Mouse (Mus musculus): ENCODE data around the gene Cxcr2. TPM values are rescaled to one million over a fixed set of nuclear protein-coding genes. Genes with fewer than 3 reads are reported as not detected.
"Not testable (repeated sequence)": the region's sequence is repeated elsewhere in the genome, so short reads cannot be mapped to it uniquely, and the experiment has no call there.

The Cxcr2 gene
- polyA plus RNA-seq, 1 experiment from 2014 or later, result not detected

- Histone ChIP-seq H3K27me3 (ENCODE audit: control insufficient read depth, insufficient read depth, low read length) (no peaks in the 10 kb centered on the region), H3K4me2 (ENCODE audit: low read length) (no peak overlapping the region), H3K36me3 (ENCODE audit: control insufficient read depth, insufficient read depth, low read length) (no peaks in the 10 kb centered on the region), H3K27ac (replicated peaks in 1 of 2; ENCODE audit: control insufficient read depth in 1 of 2, insufficient read depth in 1 of 2, low read depth in 2 of 2, low read length in 2 of 2) (no peak overlapping the region), H3K4me1 (ENCODE audit: control insufficient read depth in 2 of 2, insufficient read depth in 2 of 2, low read length in 2 of 2) (peaks cover 16 to 18% of the 10 kb centered on the region in 2 experiments), H3K9ac (ENCODE audit: low read length) (no peak overlapping the region), H3K4me3 (ENCODE audit: control insufficient read depth in 1 of 2, insufficient read depth in 1 of 2, low read depth in 1 of 2, low read length in 2 of 2) (no peak overlapping the region), H3K9me3 (ENCODE audit: control insufficient read depth, low read length) (no peaks in the 10 kb centered on the region)
- no peak for ATAC-seq (ENCODE audit: insufficient number of reproducible peaks, insufficient read depth, low FRiP score, low read depth)
- 80% methylated on average over 6 of the region's 6 CpGs for WGBS
Observed at GRCm38 (mm10) chr1:74149106-74149885, 4.5 kb upstream of the Cxcr2 start.

GRCm38 (mm10) chr1:74150101-74150500, 3.7 kb upstream of the Cxcr2 start:
- WGBS, result 72% methylated on average over 3 of the region's 3 CpGs
- H3K4me2 ChIP-seq (ENCODE audit: low read length), result no peak overlapping the region
- H3K4me3 ChIP-seq (ENCODE audit: control insufficient read depth in 1 of 2, insufficient read depth in 1 of 2, low read depth in 1 of 2, low read length in 2 of 2), result no peak overlapping the region
- peaks cover 16 to 18% of the 10 kb centered on the region in 2 experiments for H3K4me1 ChIP-seq (ENCODE audit: control insufficient read depth in 2 of 2, insufficient read depth in 2 of 2, low read length in 2 of 2)
- no peak overlapping the region for H3K27ac ChIP-seq (replicated peaks in 1 of 2; ENCODE audit: control insufficient read depth in 1 of 2, insufficient read depth in 1 of 2, low read depth in 2 of 2, low read length in 2 of 2)
- H3K27me3 ChIP-seq (ENCODE audit: control insufficient read depth, insufficient read depth, low read length), result no peaks in the 10 kb centered on the region
- no peak for ATAC-seq (ENCODE audit: insufficient number of reproducible peaks, insufficient read depth, low FRiP score, low read depth)
- no peak overlapping the region for H3K9ac ChIP-seq (ENCODE audit: low read length)
- H3K9me3 ChIP-seq (ENCODE audit: control insufficient read depth, low read length), result no peaks in the 10 kb centered on the region
- H3K36me3 ChIP-seq (ENCODE audit: control insufficient read depth, insufficient read depth, low read length), result no peaks in the 10 kb centered on the region

GRCm38 (mm10) chr1:74151091-74151490, 2.7 kb upstream of the Cxcr2 start:
- 44% methylated on average over 3 of the region's 3 CpGs for WGBS
- H3K4me3 ChIP-seq (ENCODE audit: control insufficient read depth in 1 of 2, insufficient read depth in 1 of 2, low read depth in 1 of 2, low read length in 2 of 2), result no peak overlapping the region
- no peak overlapping the region for H3K9ac ChIP-seq (ENCODE audit: low read length)
- H3K4me1 ChIP-seq (ENCODE audit: control insufficient read depth in 2 of 2, insufficient read depth in 2 of 2, low read length in 2 of 2), result peaks cover 19 to 22% of the 10 kb centered on the region in 2 experiments
- no peak for ATAC-seq (ENCODE audit: insufficient number of reproducible peaks, insufficient read depth, low FRiP score, low read depth)
- H3K27me3 ChIP-seq (ENCODE audit: control insufficient read depth, insufficient read depth, low read length), result no peaks in the 10 kb centered on the region
- no peak overlapping the region for H3K27ac ChIP-seq (replicated peaks in 1 of 2; ENCODE audit: control insufficient read depth in 1 of 2, insufficient read depth in 1 of 2, low read depth in 2 of 2, low read length in 2 of 2)
- no peaks in the 10 kb centered on the region for H3K36me3 ChIP-seq (ENCODE audit: control insufficient read depth, insufficient read depth, low read length)
- H3K4me2 ChIP-seq (ENCODE audit: low read length), result no peak overlapping the region
- H3K9me3 ChIP-seq (ENCODE audit: control insufficient read depth, low read length), result no peaks in the 10 kb centered on the region

GRCm38 (mm10) chr1:74155435-74156012, 1.7 kb downstream of the Cxcr2 start:
- H3K4me1 ChIP-seq (ENCODE audit: control insufficient read depth in 2 of 2, insufficient read depth in 2 of 2, low read length in 2 of 2), result peaks cover 13 to 20% of the 10 kb centered on the region in 2 experiments
- no peaks in the 10 kb centered on the region for H3K36me3 ChIP-seq (ENCODE audit: control insufficient read depth, insufficient read depth, low read length)
- no peaks in the 10 kb centered on the region for H3K27me3 ChIP-seq (ENCODE audit: control insufficient read depth, insufficient read depth, low read length)
- no peak for ATAC-seq (ENCODE audit: insufficient number of reproducible peaks, insufficient read depth, low FRiP score, low read depth)
- H3K9me3 ChIP-seq (ENCODE audit: control insufficient read depth, low read length), result no peaks in the 10 kb centered on the region
- no peak overlapping the region for H3K4me2 ChIP-seq (ENCODE audit: low read length)
- 83% methylated on average over 6 of the region's 6 CpGs for WGBS
- H3K9ac ChIP-seq (ENCODE audit: low read length), result no peak overlapping the region
- no peak overlapping the region for H3K27ac ChIP-seq (replicated peaks in 1 of 2; ENCODE audit: control insufficient read depth in 1 of 2, insufficient read depth in 1 of 2, low read depth in 2 of 2, low read length in 2 of 2)
- H3K4me3 ChIP-seq (ENCODE audit: control insufficient read depth in 1 of 2, insufficient read depth in 1 of 2, low read depth in 1 of 2, low read length in 2 of 2), result no peak overlapping the region

GRCm38 (mm10) chr1:74156381-74156910, 2.7 kb downstream of the Cxcr2 start:
- ATAC-seq (ENCODE audit: insufficient number of reproducible peaks, insufficient read depth, low FRiP score, low read depth), result no peak
- H3K9me3 ChIP-seq (ENCODE audit: control insufficient read depth, low read length), result no peaks in the 10 kb centered on the region
- 38% methylated on average over 14 of the region's 14 CpGs for WGBS
- H3K9ac ChIP-seq (ENCODE audit: low read length), result no peak overlapping the region
- H3K27ac ChIP-seq (replicated peaks in 1 of 2; ENCODE audit: control insufficient read depth in 1 of 2, insufficient read depth in 1 of 2, low read depth in 2 of 2, low read length in 2 of 2), result peak overlapping the region; percentile 76 to 84
- H3K27me3 ChIP-seq (ENCODE audit: control insufficient read depth, insufficient read depth, low read length), result no peaks in the 10 kb centered on the region
- peak overlapping the region; percentile 37 for H3K4me2 ChIP-seq (ENCODE audit: low read length)
- H3K36me3 ChIP-seq (ENCODE audit: control insufficient read depth, insufficient read depth, low read length), result no peaks in the 10 kb centered on the region
- H3K4me3 ChIP-seq (ENCODE audit: control insufficient read depth in 1 of 2, insufficient read depth in 1 of 2, low read depth in 1 of 2, low read length in 2 of 2), result no peak overlapping the region
- H3K4me1 ChIP-seq (ENCODE audit: control insufficient read depth in 2 of 2, insufficient read depth in 2 of 2, low read length in 2 of 2), result peaks cover 10 to 20% of the 10 kb centered on the region in 2 experiments

GRCm38 (mm10) chr1:74159613-74160012, 5.8 kb downstream of the Cxcr2 start:
- not testable (repeated sequence) for H3K4me2 ChIP-seq (ENCODE audit: low read length); H3K36me3 ChIP-seq (ENCODE audit: control insufficient read depth, insufficient read depth, low read length); H3K9ac ChIP-seq (ENCODE audit: low read length); H3K4me3 ChIP-seq (ENCODE audit: control insufficient read depth in 1 of 2, insufficient read depth in 1 of 2, low read depth in 1 of 2, low read length in 2 of 2); H3K27ac ChIP-seq (replicated peaks in 1 of 2; ENCODE audit: control insufficient read depth in 1 of 2, insufficient read depth in 1 of 2, low read depth in 2 of 2, low read length in 2 of 2); H3K9me3 ChIP-seq (ENCODE audit: control insufficient read depth, low read length); H3K27me3 ChIP-seq (ENCODE audit: control insufficient read depth, insufficient read depth, low read length); ATAC-seq (ENCODE audit: insufficient number of reproducible peaks, insufficient read depth, low FRiP score, low read depth)
- WGBS, result 78% methylated on average over 4 of the region's 5 CpGs
- H3K4me1 ChIP-seq (ENCODE audit: control insufficient read depth in 2 of 2, insufficient read depth in 2 of 2, low read length in 2 of 2), result peaks cover 10 to 16% of the 10 kb centered on the region in 2 experiments

GRCm38 (mm10) chr1:74160036-74160435, 6.2 kb downstream of the Cxcr2 start:
- Histone ChIP-seq H3K27me3 (ENCODE audit: control insufficient read depth, insufficient read depth, low read length) (no peaks in the 10 kb centered on the region), H3K27ac (replicated peaks in 1 of 2; ENCODE audit: control insufficient read depth in 1 of 2, insufficient read depth in 1 of 2, low read depth in 2 of 2, low read length in 2 of 2) (no peak overlapping the region), H3K4me2 (ENCODE audit: low read length) (no peak overlapping the region), H3K4me3 (ENCODE audit: control insufficient read depth in 1 of 2, insufficient read depth in 1 of 2, low read depth in 1 of 2, low read length in 2 of 2) (no peak overlapping the region), H3K4me1 (ENCODE audit: control insufficient read depth in 2 of 2, insufficient read depth in 2 of 2, low read length in 2 of 2) (peaks cover 10 to 16% of the 10 kb centered on the region in 2 experiments), H3K9ac (ENCODE audit: low read length) (no peak overlapping the region), H3K9me3 (ENCODE audit: control insufficient read depth, low read length) (no peaks in the 10 kb centered on the region), H3K36me3 (ENCODE audit: control insufficient read depth, insufficient read depth, low read length) (no peaks in the 10 kb centered on the region)
- ATAC-seq (ENCODE audit: insufficient number of reproducible peaks, insufficient read depth, low FRiP score, low read depth), result no peak
- WGBS, result 49% methylated on average over 2 of the region's 2 CpGs
